Mouse (Mus musculus) left cerebral cortex, postnatal 4 days (tissue): ENCODE data around the gene Hnrnph2. TPM values are rescaled to one million over a fixed set of nuclear protein-coding genes. Genes with fewer than 3 reads are reported as not detected.
A peak's percentile ranks its signal among the peaks of the same experiment; 100 is the strongest.

Experiments
- DNase-seq: peaks from one replicate; pipeline ENCODE4 v3.0.0-alpha.2; 2022
- intact Hi-C: fragments of 180-260 bp; cut with DNase I; formaldehyde crosslinking; loops from one replicate; pipeline ENCODE4 v1.15.1; 2025
- total RNA-seq, 2 experiments: library from RNA; stranded (reverse); gene quantifications; 2 replicates each; pipeline ENCODE4 v1.2.3; 2021

Hnrnph2 gene
- total RNA-seq, 2 experiments from 2014 or later, result 111 to 112 TPM

- intact Hi-C loops, result loop anchor here (5.0 kb wide), 1 partner anchor 75 kb away; the partner anchor contains the start of gene Armcx4
- DNase-seq, result peak; percentile 68
Observed at GRCm38 (mm10) chrX:134612285-134612959, 11.4 kb downstream of the Hnrnph2 start.

GRCm38 (mm10) chrX:134614306-134614705 is 13.3 kb downstream of the Hnrnph2 start:
- intact Hi-C loops, result loop anchor here (5.0 kb wide), 1 partner anchor 73 kb away; the partner anchor contains the start of gene Armcx4
- no peak for DNase-seq

GRCm38 (mm10) chrX:134619695-134620094 is 18.7 kb downstream of the Hnrnph2 start:
- intact Hi-C loops, result no loop called here

GRCm38 (mm10) chrX:134620254-134620865 is 19.4 kb downstream of the Hnrnph2 start:
- intact Hi-C loops, result no loop called here
- DNase-seq, result no peak

More at GRCm38 (mm10) chrX:134619695-134620094, 18.7 kb downstream of the Hnrnph2 start:
- DNase-seq, result no peak

GRCm38 (mm10) chrX:134621685-134622084 is 20.7 kb downstream of the Hnrnph2 start:
- intact Hi-C loops, result no loop called here
- DNase-seq, result no peak

- DNase-seq, result no peak
- intact Hi-C loops, result no loop called here
Observed at GRCm38 (mm10) chrX:134623350-134623749, 22.4 kb downstream of the Hnrnph2 start.

- DNase-seq, result no peak
- intact Hi-C loops, result no loop called here
Observed at GRCm38 (mm10) chrX:134628200-134628599, 27.2 kb downstream of the Hnrnph2 start.

GRCm38 (mm10) chrX:134632710-134633109 is 31.7 kb downstream of the Hnrnph2 start:
- intact Hi-C loops, result no loop called here
- DNase-seq, result no peak

GRCm38 (mm10) chrX:134635111-134635510 is 34.1 kb downstream of the Hnrnph2 start:
- intact Hi-C loops, result no loop called here

GRCm38 (mm10) chrX:134635860-134636259 is 34.9 kb downstream of the Hnrnph2 start:
- intact Hi-C loops, result no loop called here
- no peak for DNase-seq

More at GRCm38 (mm10) chrX:134635111-134635510, 34.1 kb downstream of the Hnrnph2 start:
- DNase-seq, result no peak

GRCm38 (mm10) chrX:134641000-134641760 is 40.2 kb downstream of the Hnrnph2 start:
- no peak for DNase-seq
- intact Hi-C loops, result loop anchor here (10.0 kb wide), 1 partner anchor 74 kb away; the partner anchor contains the start of gene Armcx1

- intact Hi-C loops, result loop anchor here (10.0 kb wide), 1 partner anchor 68 kb away; the partner anchor contains the start of gene Armcx1
Observed at GRCm38 (mm10) chrX:134646338-134646737, 45.4 kb downstream of the Hnrnph2 start.

GRCm38 (mm10) chrX:134647421-134647820 is 46.4 kb downstream of the Hnrnph2 start:
- intact Hi-C loops, result loop anchor here (10.0 kb wide), 1 partner anchor 67 kb away; the partner anchor contains the start of gene Armcx1
- no peak for DNase-seq

More at GRCm38 (mm10) chrX:134646338-134646737, 45.4 kb downstream of the Hnrnph2 start:
- no peak for DNase-seq

GRCm38 (mm10) chrX:134648031-134648692 is 47.2 kb downstream of the Hnrnph2 start:
- intact Hi-C loops, result loop anchor here (10.0 kb wide), 1 partner anchor 67 kb away; the partner anchor contains the start of gene Armcx1
- DNase-seq, result peak; percentile 79

- no peak for DNase-seq
- intact Hi-C loops, result no loop called here
Observed at GRCm38 (mm10) chrX:134652061-134652460, 51.1 kb downstream of the Hnrnph2 start.

Other genes with a start within 250 kb of the Hnrnph2 start
- 10 to 100 TPM; 42.3 to 46.7 TPM for gene Drp2, start 196.6 kb upstream of the Hnrnph2 start, total RNA-seq
- gene Taf7l, start 124.7 kb upstream of the Hnrnph2 start, total RNA-seq, result not detected
- gene Timm8a1, start 59.3 kb upstream of the Hnrnph2 start, total RNA-seq, result 10 to 100 TPM; 17.4 to 22.7 TPM
- under 1 TPM; 0.40 to 0.89 TPM for gene Btk, start 17.6 kb upstream of the Hnrnph2 start, total RNA-seq
- gene Rpl36a, start 15.5 kb upstream of the Hnrnph2 start, total RNA-seq, result 100 to 1,000 TPM; 215 to 223 TPM
- 1 to 10 TPM; 5.6 to 6.7 TPM for gene Gla, start 54 bp upstream of the Hnrnph2 start, total RNA-seq
- 10 to 100 TPM; 56.9 to 60.0 TPM for gene Armcx4, start 85.3 kb downstream of the Hnrnph2 start, total RNA-seq
- gene Armcx1, start 116.8 kb downstream of the Hnrnph2 start, total RNA-seq, result 10 to 100 TPM; 55.2 to 61.3 TPM
- gene Armcx6, start 150.2 kb downstream of the Hnrnph2 start, total RNA-seq, result 10 to 100 TPM; 25.8 to 30.4 TPM
- 10 to 100 TPM; 74.9 to 83.4 TPM for gene Armcx3, start 155.4 kb downstream of the Hnrnph2 start, total RNA-seq
- gene Armcx2, start 208.0 kb downstream of the Hnrnph2 start, total RNA-seq, result 100 to 1,000 TPM; 112 to 115 TPM